Mouse (Mus musculus): ENCODE measurements around the gene 1700007K13Rik.

GRCm38 (mm10) chr2:28497561-28497960, 31.4 kb upstream of the 1700007K13Rik start:
- TF ChIP-seq CTCF (IDR thresholded peaks at IDR 0.05; ENCODE audit: borderline replicate concordance, insufficient read depth, low read depth, low read length) (no peak), POLR2A (IDR thresholded peaks at IDR 0.05; ENCODE audit: borderline replicate concordance, insufficient read depth, low read length) (no peak)
